Mouse (Mus musculus): ENCODE measurements around the gene Stk25. TPM values are rescaled to one million over a fixed set of nuclear protein-coding genes. Genes with fewer than 3 reads are reported as not detected.

Gene Stk25
- polyA plus RNA-seq, 1 experiment, result 1.1 TPM

DNA sequence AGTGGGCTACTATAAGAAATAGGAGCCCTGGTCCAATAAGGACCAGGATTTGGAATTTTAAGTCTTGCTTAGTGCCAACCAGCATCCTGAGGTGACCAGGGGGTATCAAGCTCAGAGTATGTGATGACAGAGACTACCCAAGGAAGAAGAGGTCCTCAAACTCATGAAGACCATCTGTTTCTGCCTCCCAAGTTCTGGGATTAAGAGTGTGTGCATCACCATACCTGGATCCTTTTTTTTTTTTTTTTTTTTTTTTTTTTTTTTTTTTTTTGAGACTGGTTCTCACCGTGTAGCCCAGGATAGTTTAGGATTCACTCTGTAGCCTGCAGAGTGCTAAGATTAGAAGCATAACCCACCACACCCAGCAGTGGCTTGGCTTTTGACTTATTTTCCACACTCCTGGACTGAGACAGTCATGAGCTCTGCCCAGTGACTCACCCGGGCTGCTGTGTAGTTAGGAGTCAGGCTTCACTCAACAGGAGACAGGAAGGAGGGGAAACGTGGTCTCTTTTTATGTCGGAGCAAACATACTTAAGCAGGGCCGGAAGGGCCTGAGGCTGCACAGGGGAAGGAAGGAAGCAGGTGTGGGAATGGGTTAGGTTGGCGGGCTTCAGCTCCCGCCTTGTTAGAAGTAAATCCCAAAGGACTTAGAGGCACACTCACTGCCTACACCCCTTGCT, 21.6 kb upstream of the Stk25 start:
- peaks cover 16% of the 10 kb centered on the region for H3K27me3 ChIP-seq (ENCODE audit: control insufficient read depth)
- H3K9me3 ChIP-seq (ENCODE audit: control insufficient read depth, low read length), result no peaks in the 10 kb centered on the region
- no peak overlapping the region for H3K4me3 ChIP-seq (replicated peaks)
- H3K36me3 ChIP-seq (ENCODE audit: control insufficient read depth), result no peaks in the 10 kb centered on the region
- TF ChIP-seq TAL1 (IDR thresholded peaks at IDR 0.05; ENCODE audit: low read length) (no peak), GATA1 (IDR thresholded peaks at IDR 0.05; ENCODE audit: low read length) (no peak)
- H3K4me1 ChIP-seq (ENCODE audit: control insufficient read depth), result no peaks in the 10 kb centered on the region

DNA sequence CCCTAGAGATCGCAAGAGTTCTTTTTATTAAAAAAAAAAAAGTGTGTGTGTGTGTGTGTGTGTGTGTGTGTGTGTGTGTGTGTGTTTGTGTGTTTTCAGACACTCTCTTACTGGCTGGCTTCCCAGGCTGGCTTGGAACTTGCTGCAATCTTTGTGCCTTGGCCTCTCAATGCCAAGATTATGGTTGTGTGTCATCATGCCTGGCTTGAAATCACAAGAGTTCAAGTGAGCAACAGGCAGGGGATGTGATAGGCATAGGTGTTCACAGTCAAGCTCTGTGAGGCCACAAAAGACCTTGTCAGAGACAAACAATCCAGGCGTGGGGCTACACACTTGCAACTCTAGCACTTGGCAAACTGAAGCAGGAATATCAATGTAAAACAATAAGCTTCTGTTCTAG, 19.9 kb upstream of the Stk25 start:
- H3K4me1 ChIP-seq (ENCODE audit: control insufficient read depth), result no peaks in the 10 kb centered on the region
- TF ChIP-seq GATA1 (IDR thresholded peaks at IDR 0.05; ENCODE audit: low read length), result no peak
- H3K9me3 ChIP-seq (ENCODE audit: control insufficient read depth, low read length), result peaks cover 5% of the 10 kb centered on the region; the same call in 1 of the 2 replicates
- H3K4me3 ChIP-seq (replicated peaks), result no peak overlapping the region
- no peaks in the 10 kb centered on the region for H3K36me3 ChIP-seq (ENCODE audit: control insufficient read depth)
- peaks cover 2% of the 10 kb centered on the region; the same call in 1 of the 2 replicates for H3K27me3 ChIP-seq (ENCODE audit: control insufficient read depth)

DNA sequence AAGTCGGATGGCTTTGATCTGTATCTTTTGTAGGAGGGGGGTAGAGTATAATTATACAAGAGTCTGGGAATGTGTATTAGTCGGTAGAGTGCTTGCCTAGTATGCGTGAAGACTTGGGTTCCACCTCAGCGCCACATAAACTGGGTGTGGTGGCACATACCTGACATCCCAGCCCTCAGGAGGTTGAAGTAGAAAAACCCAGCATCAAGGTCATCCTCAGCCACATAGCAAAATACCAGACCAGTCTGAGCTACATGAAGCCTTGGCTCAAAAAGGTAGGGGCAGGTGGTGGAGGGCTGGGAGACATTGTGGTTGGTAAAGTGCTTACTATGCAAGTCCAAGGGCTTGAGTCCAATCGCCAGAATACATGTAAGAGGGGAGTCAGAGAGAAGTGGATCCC, 14.2 kb upstream of the Stk25 start:
- Histone ChIP-seq H3K4me1 (ENCODE audit: control insufficient read depth) (peaks cover 12% of the 10 kb centered on the region), H3K36me3 (ENCODE audit: control insufficient read depth) (no peaks in the 10 kb centered on the region), H3K4me3 (replicated peaks) (no peak overlapping the region), H3K9me3 (ENCODE audit: control insufficient read depth, low read length) (peaks cover 5% of the 10 kb centered on the region; the same call in 1 of the 2 replicates), H3K27me3 (ENCODE audit: control insufficient read depth) (no peaks in the 10 kb centered on the region)
- TF ChIP-seq GATA1 (IDR thresholded peaks at IDR 0.05; ENCODE audit: low read length), result no peak
- no peak for TF ChIP-seq TAL1 (IDR thresholded peaks at IDR 0.05; ENCODE audit: low read length)

DNA sequence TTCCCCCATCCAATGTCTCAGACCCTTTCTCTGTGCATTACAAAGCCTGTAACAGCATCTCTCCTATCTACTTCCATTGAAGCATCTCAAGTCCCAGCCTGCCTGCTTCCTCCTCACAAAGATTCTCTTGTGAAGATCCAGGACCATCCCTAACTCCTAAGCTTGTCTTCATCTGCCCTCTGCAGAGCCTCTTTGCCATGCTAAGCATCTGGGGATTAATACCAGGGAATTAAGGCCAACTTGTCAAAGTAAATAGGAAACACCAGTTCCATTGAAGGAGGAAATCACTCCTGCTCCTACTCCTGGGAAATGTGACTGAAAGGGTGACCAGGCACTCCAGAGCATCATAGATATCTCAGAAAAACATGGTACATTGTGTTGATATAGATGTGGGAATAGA, 11.5 kb upstream of the Stk25 start:
- H3K36me3 ChIP-seq (ENCODE audit: control insufficient read depth), result no peaks in the 10 kb centered on the region
- H3K9me3 ChIP-seq (ENCODE audit: control insufficient read depth, low read length), result peaks cover 5% of the 10 kb centered on the region; the same call in 1 of the 2 replicates
- no peaks in the 10 kb centered on the region for H3K27me3 ChIP-seq (ENCODE audit: control insufficient read depth)
- TF ChIP-seq GATA1 (IDR thresholded peaks at IDR 0.05; ENCODE audit: low read length) (no peak), TAL1 (IDR thresholded peaks at IDR 0.05; ENCODE audit: low read length) (no peak)
- H3K4me3 ChIP-seq (replicated peaks), result no peak overlapping the region
- H3K4me1 ChIP-seq (ENCODE audit: control insufficient read depth), result peaks cover 26% of the 10 kb centered on the region

DNA sequence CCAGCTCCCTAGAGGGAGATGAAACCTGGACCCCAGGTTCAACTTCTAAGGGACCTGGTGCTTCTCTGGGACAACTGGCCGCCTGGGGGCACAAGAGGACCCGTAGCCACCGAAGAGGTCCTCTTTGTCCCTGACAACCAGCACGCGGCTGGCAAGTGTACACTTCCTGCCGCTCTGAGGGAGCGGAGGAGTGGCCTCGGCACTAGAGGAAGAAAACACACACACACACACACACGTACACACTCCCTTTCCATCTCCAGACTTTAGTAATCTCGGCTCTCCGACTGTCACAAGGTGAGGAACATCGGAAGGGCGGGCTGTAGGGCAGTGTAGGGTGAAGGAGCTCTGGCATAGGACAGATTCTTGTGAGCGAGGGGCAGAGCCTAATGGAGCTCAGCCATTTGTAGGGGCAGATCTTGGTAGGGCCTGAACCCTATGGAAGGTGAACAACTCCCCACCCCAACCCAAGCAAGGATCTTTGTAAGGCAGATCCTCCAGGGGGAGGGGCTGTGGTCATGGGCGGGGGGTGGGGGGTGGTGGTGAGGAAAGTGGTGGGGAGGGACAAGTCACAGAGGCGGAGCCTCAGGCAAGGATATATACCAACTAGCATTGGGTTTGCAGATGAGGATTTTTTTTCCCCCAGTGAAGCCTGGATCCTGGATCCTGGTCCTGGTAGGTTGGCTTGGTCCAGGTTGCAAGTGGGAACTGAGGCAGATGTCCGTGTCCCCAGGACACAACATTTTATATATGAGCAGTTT, 10.5 kb upstream of the Stk25 start:
- Histone ChIP-seq H3K4me3 (replicated peaks) (peak overlapping the region; percentile 48), H3K27me3 (ENCODE audit: control insufficient read depth) (no peaks in the 10 kb centered on the region), H3K4me1 (ENCODE audit: control insufficient read depth) (peaks cover 26% of the 10 kb centered on the region), H3K9me3 (ENCODE audit: control insufficient read depth, low read length) (peaks cover 3% of the 10 kb centered on the region; the same call in 1 of the 2 replicates), H3K36me3 (ENCODE audit: control insufficient read depth) (no peaks in the 10 kb centered on the region)
- no peak for TF ChIP-seq GATA1 (IDR thresholded peaks at IDR 0.05; ENCODE audit: low read length)
- no peak for TF ChIP-seq TAL1 (IDR thresholded peaks at IDR 0.05; ENCODE audit: low read length)

DNA sequence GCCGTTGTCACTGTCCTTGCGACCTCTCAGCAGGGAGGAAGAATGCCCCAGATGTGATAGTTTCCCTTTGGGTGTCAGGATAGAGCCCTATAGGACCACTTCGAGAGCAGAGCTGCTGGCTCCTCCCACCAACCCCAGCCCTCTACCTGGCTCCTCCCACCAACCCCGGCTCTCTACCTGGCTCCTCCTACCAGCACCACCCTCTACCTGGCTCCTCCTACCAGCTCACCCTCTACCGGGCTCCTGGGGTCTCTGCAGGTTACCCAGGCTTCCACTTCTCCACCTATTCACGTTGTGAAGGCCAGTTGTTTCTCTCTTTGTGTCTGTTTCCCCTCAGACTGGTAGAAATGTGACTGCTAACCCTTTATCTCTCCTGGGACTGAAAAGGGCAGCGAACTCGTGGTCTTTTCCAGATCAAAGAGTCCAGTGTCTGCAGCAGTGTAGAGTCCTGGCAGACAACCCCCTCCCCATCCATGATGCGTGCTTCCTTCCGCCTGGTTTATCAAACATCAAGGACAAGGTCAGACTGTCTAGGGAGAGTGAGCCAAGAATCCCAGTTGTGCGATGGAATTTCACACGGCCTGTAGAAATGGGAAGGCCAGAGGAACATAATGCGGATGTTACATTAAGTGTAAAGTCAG, 9.4 kb upstream of the Stk25 start:
- Histone ChIP-seq H3K9me3 (ENCODE audit: control insufficient read depth, low read length) (no peaks in the 10 kb centered on the region), H3K4me1 (ENCODE audit: control insufficient read depth) (peaks cover 26% of the 10 kb centered on the region), H3K27me3 (ENCODE audit: control insufficient read depth) (no peaks in the 10 kb centered on the region), H3K36me3 (ENCODE audit: control insufficient read depth) (no peaks in the 10 kb centered on the region), H3K4me3 (replicated peaks) (no peak overlapping the region)
- TF ChIP-seq GATA1 (IDR thresholded peaks at IDR 0.05; ENCODE audit: low read length) (no peak), TAL1 (IDR thresholded peaks at IDR 0.05; ENCODE audit: low read length) (no peak)

DNA sequence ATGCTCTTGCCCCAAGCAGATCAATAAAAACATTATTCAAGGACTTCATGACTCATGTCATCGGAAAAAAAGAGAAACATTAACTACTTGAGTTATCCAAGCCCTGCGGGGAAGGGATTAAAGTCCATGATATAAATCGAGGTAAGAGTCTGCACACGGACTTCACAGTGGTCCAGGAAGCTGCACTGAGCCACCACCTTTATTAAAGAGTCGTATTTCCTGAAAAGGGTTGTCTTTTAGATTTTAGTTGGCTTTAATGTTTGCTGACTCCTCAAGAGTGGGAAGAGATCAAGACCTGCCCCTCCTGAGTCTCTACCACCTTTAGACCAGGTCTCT, 1.5 kb downstream of the Stk25 start:
- Histone ChIP-seq H3K4me1 (ENCODE audit: control insufficient read depth) (no peaks in the 10 kb centered on the region), H3K4me3 (replicated peaks) (no peak overlapping the region), H3K9me3 (ENCODE audit: control insufficient read depth, low read length) (no peaks in the 10 kb centered on the region), H3K36me3 (ENCODE audit: control insufficient read depth) (no peaks in the 10 kb centered on the region), H3K27me3 (ENCODE audit: control insufficient read depth) (peaks cover 4% of the 10 kb centered on the region; the same call in 1 of the 2 replicates)
- TF ChIP-seq TAL1 (IDR thresholded peaks at IDR 0.05; ENCODE audit: low read length) (no peak), GATA1 (IDR thresholded peaks at IDR 0.05; ENCODE audit: low read length) (no peak)

DNA sequence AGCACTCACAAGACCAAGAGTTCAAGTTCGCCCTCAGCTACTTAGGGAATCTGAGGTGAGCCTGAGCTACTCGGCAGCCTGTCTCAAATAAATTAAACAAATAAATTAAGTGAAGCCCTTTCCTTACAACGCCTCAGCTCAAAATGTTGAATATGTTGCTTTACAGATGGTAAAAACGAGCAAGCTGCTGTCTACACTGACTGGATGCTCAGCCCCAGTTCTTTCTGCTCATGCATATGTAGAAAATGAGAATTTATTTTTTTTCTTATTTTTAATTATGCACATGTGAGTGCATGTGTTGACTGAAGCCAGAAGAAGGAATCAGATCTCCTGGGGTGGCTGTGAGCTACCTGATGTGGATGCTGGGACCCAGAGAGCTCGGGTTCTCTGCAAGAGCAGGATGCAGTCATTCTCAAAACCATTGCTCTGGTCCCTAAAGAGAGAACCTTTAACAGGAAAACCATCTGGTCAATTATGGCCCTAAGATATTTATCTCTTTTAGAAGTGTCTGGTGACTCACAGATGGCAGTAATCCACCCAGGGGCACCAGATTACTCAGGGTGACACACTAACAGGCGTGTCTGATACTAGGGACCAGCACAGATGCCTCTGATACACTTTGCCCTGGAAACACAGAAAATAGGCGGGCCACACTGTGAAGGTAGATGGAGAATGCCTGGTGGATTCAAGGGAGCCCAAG, 2.0 kb downstream of the Stk25 start:
- H3K4me3 ChIP-seq (replicated peaks), result no peak overlapping the region
- H3K27me3 ChIP-seq (ENCODE audit: control insufficient read depth), result peaks cover 4% of the 10 kb centered on the region; the same call in 1 of the 2 replicates
- no peaks in the 10 kb centered on the region for H3K9me3 ChIP-seq (ENCODE audit: control insufficient read depth, low read length)
- no peaks in the 10 kb centered on the region for H3K4me1 ChIP-seq (ENCODE audit: control insufficient read depth)
- TF ChIP-seq GATA1 (IDR thresholded peaks at IDR 0.05; ENCODE audit: low read length), result no peak
- H3K36me3 ChIP-seq (ENCODE audit: control insufficient read depth), result no peaks in the 10 kb centered on the region

DNA sequence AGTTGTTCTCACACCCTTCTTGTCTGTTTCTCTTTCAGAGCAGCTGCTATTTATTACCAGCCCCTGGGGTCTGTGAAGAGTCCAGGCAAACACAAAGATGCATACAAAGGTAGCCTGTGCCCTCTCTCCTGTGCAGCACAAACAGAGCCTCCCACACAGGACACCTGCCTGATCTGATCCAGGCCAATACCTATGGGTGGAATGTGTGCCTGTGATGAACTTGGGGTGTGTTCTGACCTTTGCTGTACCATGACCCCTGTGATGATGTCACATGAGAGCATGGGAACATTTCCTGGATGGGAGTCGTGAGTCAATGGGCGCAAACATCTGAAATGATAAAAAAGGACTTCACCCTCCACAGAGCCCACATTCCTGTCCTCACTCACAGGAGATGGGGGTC, 3.7 kb downstream of the Stk25 start:
- peaks cover 4% of the 10 kb centered on the region; the same call in 1 of the 2 replicates for H3K27me3 ChIP-seq (ENCODE audit: control insufficient read depth)
- H3K4me1 ChIP-seq (ENCODE audit: control insufficient read depth), result peaks cover 2% of the 10 kb centered on the region
- H3K9me3 ChIP-seq (ENCODE audit: control insufficient read depth, low read length), result no peaks in the 10 kb centered on the region
- H3K36me3 ChIP-seq (ENCODE audit: control insufficient read depth), result no peaks in the 10 kb centered on the region
- H3K4me3 ChIP-seq (replicated peaks), result no peak overlapping the region
- no peak for TF ChIP-seq GATA1 (IDR thresholded peaks at IDR 0.05; ENCODE audit: low read length)
- TF ChIP-seq TAL1 (IDR thresholded peaks at IDR 0.05; ENCODE audit: low read length), result no peak
